Mouse (Mus musculus) neural tube, embryonic 13.5 days (tissue): ENCODE data around the gene Zeb2. TPM values are rescaled to one million over a fixed set of nuclear protein-coding genes. Genes with fewer than 3 reads are reported as not detected.

Experiments used
- ATAC-seq: fragments of 200-750 bp; cut with Nextera tagmentation; 2 replicates; pipeline ENCODE4 v1.8.0; 2017; ENCODE audit warnings: low read depth, mild to moderate bottlenecking, moderate TSS enrichment, moderate library complexity
- H3K27ac ChIP-seq: fragments of 300-500 bp; sonication (generic); replicated peaks from 2 replicates; pipeline ENCODE4 v1.5.1; 2015; ENCODE audit warnings: moderate library complexity, mild to moderate bottlenecking, inconsistent platforms
- H3K27me3 ChIP-seq: fragments of 300-500 bp; sonication (generic); 2 replicates; pipeline ENCODE4 v1.6.1; 2015; ENCODE audit warnings: mild to moderate bottlenecking, inconsistent platforms
- H3K36me3 ChIP-seq: fragments of 300-500 bp; sonication (generic); 2 replicates; pipeline ENCODE4 v1.6.1; 2015; ENCODE audit warnings: mild to moderate bottlenecking, inconsistent platforms
- H3K4me1 ChIP-seq: fragments of 300-500 bp; sonication (generic); replicated peaks from 2 replicates; pipeline ENCODE4 v1.6.1; 2015; ENCODE audit warnings: inconsistent platforms
- H3K4me2 ChIP-seq: fragments of 300-500 bp; sonication (generic); 2 replicates; pipeline ENCODE4 v1.6.1; 2015; ENCODE audit warnings: inconsistent platforms, mild to moderate bottlenecking, moderate library complexity
- H3K4me3 ChIP-seq: fragments of 300-500 bp; sonication (generic); 2 replicates; pipeline ENCODE4 v1.5.1; 2015; ENCODE audit warnings: mild to moderate bottlenecking, inconsistent platforms
- H3K9ac ChIP-seq: fragments of 300-500 bp; sonication (generic); 2 replicates; pipeline ENCODE4 v1.6.1; 2015; ENCODE audit warnings: moderate library complexity, mild to moderate bottlenecking, inconsistent platforms
- H3K9me3 ChIP-seq: fragments of 300-500 bp; sonication (generic); 2 replicates; pipeline ENCODE4 v1.6.1; 2016; ENCODE audit warnings: inconsistent platforms
- WGBS: fragments of 180-500 bp; shearing (Covaris S2); methylation state at CpG from one replicate; pipeline ENCODE4 v1.1.7; 2015; 5-methylcytosine and 5-hydroxymethylcytosine counted together
- polyA plus RNA-seq: library from polyadenylated mRNA; unstranded; fragments of >200 nt; fragmentation: Nextera tagmentation; extraction: Ambion mirVana; gene quantifications from 2 replicates; pipeline ENCODE4 v1.2.1, GENCODE M21; 2015

Gene Zeb2
- polyA plus RNA-seq, 1 experiment from 2014 or later = 48.9 TPM

GRCm38 (mm10) chr2:44973828-44974227 is 143.4 kb downstream of the Zeb2 start:
- H3K27ac ChIP-seq = no peak overlapping the region
- no peak for ATAC-seq
- H3K4me3 ChIP-seq = no peak overlapping the region
- no peak overlapping the region for H3K9ac ChIP-seq
- 87% methylated on average over 6 of the region's 6 CpGs for WGBS
- H3K4me1 ChIP-seq = peaks cover 3% of the 10 kb centered on the region; the same call in 1 of the 2 replicates
- no peaks in the 10 kb centered on the region for H3K36me3 ChIP-seq
- no peaks in the 10 kb centered on the region for H3K9me3 ChIP-seq
- H3K4me2 ChIP-seq = no peak overlapping the region
- no peaks in the 10 kb centered on the region for H3K27me3 ChIP-seq

- Histone ChIP-seq H3K36me3 (no peaks in the 10 kb centered on the region), H3K9ac (no peak overlapping the region), H3K27ac (no peak overlapping the region), H3K9me3 (no peaks in the 10 kb centered on the region), H3K4me1 (no peaks in the 10 kb centered on the region), H3K27me3 (no peaks in the 10 kb centered on the region), H3K4me3 (no peak overlapping the region), H3K4me2 (no peak overlapping the region)
- no peak for ATAC-seq
- WGBS = 87% methylated on average over 6 of the region's 6 CpGs
These were observed 147.0 kb downstream of the Zeb2 start for GRCm38 (mm10) chr2:44970087-44970646.

- H3K4me2 ChIP-seq = no peak overlapping the region
- no peaks in the 10 kb centered on the region for H3K36me3 ChIP-seq
- ATAC-seq = no peak
- no peaks in the 10 kb centered on the region for H3K4me1 ChIP-seq
- no peaks in the 10 kb centered on the region for H3K27me3 ChIP-seq
- H3K27ac ChIP-seq = no peak overlapping the region
- H3K4me3 ChIP-seq = no peak overlapping the region
- H3K9me3 ChIP-seq = no peaks in the 10 kb centered on the region
- H3K9ac ChIP-seq = no peak overlapping the region
- 94% methylated on average over 1 of the region's 1 CpGs for WGBS
These were observed 147.6 kb downstream of the Zeb2 start for GRCm38 (mm10) chr2:44969640-44970039.

GRCm38 (mm10) chr2:44969226-44969625 is 148.0 kb downstream of the Zeb2 start:
- Histone ChIP-seq H3K4me1 (no peaks in the 10 kb centered on the region), H3K9me3 (no peaks in the 10 kb centered on the region), H3K27ac (no peak overlapping the region), H3K27me3 (no peaks in the 10 kb centered on the region), H3K36me3 (no peaks in the 10 kb centered on the region), H3K9ac (no peak overlapping the region), H3K4me2 (no peak overlapping the region), H3K4me3 (no peak overlapping the region)
- 84% methylated on average over 2 of the region's 2 CpGs for WGBS
- ATAC-seq = no peak

GRCm38 (mm10) chr2:44965834-44966555 is 151.2 kb downstream of the Zeb2 start:
- Histone ChIP-seq H3K4me1 (no peaks in the 10 kb centered on the region), H3K4me2 (no peak overlapping the region), H3K9me3 (no peaks in the 10 kb centered on the region), H3K36me3 (no peaks in the 10 kb centered on the region), H3K4me3 (no peak overlapping the region), H3K27ac (no peak overlapping the region), H3K27me3 (no peaks in the 10 kb centered on the region), H3K9ac (no peak overlapping the region)
- ATAC-seq = no peak
- 65% methylated on average over 2 of the region's 2 CpGs for WGBS

GRCm38 (mm10) chr2:44962620-44963019 is 154.6 kb downstream of the Zeb2 start:
- Histone ChIP-seq H3K36me3 (no peaks in the 10 kb centered on the region), H3K4me1 (no peaks in the 10 kb centered on the region), H3K9ac (no peak overlapping the region), H3K4me3 (no peak overlapping the region), H3K9me3 (no peaks in the 10 kb centered on the region), H3K27ac (no peak overlapping the region), H3K27me3 (no peaks in the 10 kb centered on the region), H3K4me2 (no peak overlapping the region)
- no peak for ATAC-seq
- 89% methylated on average over 5 of the region's 5 CpGs for WGBS

- Histone ChIP-seq H3K27ac (no peak overlapping the region), H3K4me2 (no peak overlapping the region), H3K9ac (no peak overlapping the region), H3K4me3 (no peak overlapping the region), H3K4me1 (no peaks in the 10 kb centered on the region), H3K27me3 (no peaks in the 10 kb centered on the region), H3K36me3 (no peaks in the 10 kb centered on the region), H3K9me3 (no peaks in the 10 kb centered on the region)
- 92% methylated on average over 4 of the region's 4 CpGs for WGBS
- no peak for ATAC-seq
These were observed 156.0 kb downstream of the Zeb2 start for GRCm38 (mm10) chr2:44961192-44961591.

GRCm38 (mm10) chr2:44960561-44960960 is 156.6 kb downstream of the Zeb2 start:
- H3K27ac ChIP-seq = no peak overlapping the region
- 88% methylated on average over 3 of the region's 3 CpGs for WGBS
- H3K9me3 ChIP-seq = no peaks in the 10 kb centered on the region
- no peaks in the 10 kb centered on the region for H3K36me3 ChIP-seq
- H3K4me2 ChIP-seq = no peak overlapping the region
- H3K4me1 ChIP-seq = no peaks in the 10 kb centered on the region
- no peak overlapping the region for H3K4me3 ChIP-seq
- no peak for ATAC-seq
- no peak overlapping the region for H3K9ac ChIP-seq
- H3K27me3 ChIP-seq = no peaks in the 10 kb centered on the region

- no peak overlapping the region for H3K9ac ChIP-seq
- no peak overlapping the region for H3K4me2 ChIP-seq
- H3K27me3 ChIP-seq = no peaks in the 10 kb centered on the region
- H3K27ac ChIP-seq = no peak overlapping the region
- H3K4me3 ChIP-seq = no peak overlapping the region
- peaks cover 6% of the 10 kb centered on the region; the same call in 1 of the 2 replicates for H3K4me1 ChIP-seq
- H3K9me3 ChIP-seq = no peaks in the 10 kb centered on the region
- 95% methylated on average over 1 of the region's 1 CpGs for WGBS
- no peak for ATAC-seq
- no peaks in the 10 kb centered on the region for H3K36me3 ChIP-seq
These were observed 159.8 kb downstream of the Zeb2 start for GRCm38 (mm10) chr2:44957329-44957797.

- 53% methylated on average over 3 of the region's 3 CpGs for WGBS
- no peak overlapping the region for H3K9ac ChIP-seq
- H3K27me3 ChIP-seq = no peaks in the 10 kb centered on the region
These were observed 161.0 kb downstream of the Zeb2 start for GRCm38 (mm10) chr2:44956232-44956631.

GRCm38 (mm10) chr2:44955506-44955905 is 161.7 kb downstream of the Zeb2 start:
- no peak overlapping the region for H3K9ac ChIP-seq
- no peak overlapping the region for H3K4me2 ChIP-seq
- no peak overlapping the region for H3K27ac ChIP-seq
- peaks cover 6% of the 10 kb centered on the region; the same call in 1 of the 2 replicates for H3K4me1 ChIP-seq
- H3K36me3 ChIP-seq = no peaks in the 10 kb centered on the region
- WGBS = 86% methylated on average over 6 of the region's 6 CpGs
- no peaks in the 10 kb centered on the region for H3K9me3 ChIP-seq
- no peak overlapping the region for H3K4me3 ChIP-seq
- no peak for ATAC-seq
- no peaks in the 10 kb centered on the region for H3K27me3 ChIP-seq

More at GRCm38 (mm10) chr2:44956232-44956631, 161.0 kb downstream of the Zeb2 start:
- Histone ChIP-seq H3K9me3 (no peaks in the 10 kb centered on the region), H3K4me2 (no peak overlapping the region), H3K27ac (no peak overlapping the region), H3K4me1 (peaks cover 6% of the 10 kb centered on the region; the same call in 1 of the 2 replicates), H3K36me3 (no peaks in the 10 kb centered on the region), H3K4me3 (no peak overlapping the region)
- no peak for ATAC-seq

- H3K27me3 ChIP-seq = no peaks in the 10 kb centered on the region
- no peak for ATAC-seq
These were observed 163.0 kb downstream of the Zeb2 start for GRCm38 (mm10) chr2:44954180-44954579.

More at GRCm38 (mm10) chr2:44954180-44954579, 163.0 kb downstream of the Zeb2 start:
- no peak overlapping the region for H3K4me3 ChIP-seq
- H3K9ac ChIP-seq = no peak overlapping the region
- 90% methylated on average over 1 of the region's 1 CpGs for WGBS
- no peaks in the 10 kb centered on the region for H3K9me3 ChIP-seq
- no peak overlapping the region for H3K4me2 ChIP-seq
- H3K36me3 ChIP-seq = no peaks in the 10 kb centered on the region
- H3K27ac ChIP-seq = no peak overlapping the region
- peaks cover 6% of the 10 kb centered on the region; the same call in 1 of the 2 replicates for H3K4me1 ChIP-seq
